Mouse (Mus musculus): Measurements from ENCODE around the gene Izumo4.

The Izumo4 gene

DNA sequence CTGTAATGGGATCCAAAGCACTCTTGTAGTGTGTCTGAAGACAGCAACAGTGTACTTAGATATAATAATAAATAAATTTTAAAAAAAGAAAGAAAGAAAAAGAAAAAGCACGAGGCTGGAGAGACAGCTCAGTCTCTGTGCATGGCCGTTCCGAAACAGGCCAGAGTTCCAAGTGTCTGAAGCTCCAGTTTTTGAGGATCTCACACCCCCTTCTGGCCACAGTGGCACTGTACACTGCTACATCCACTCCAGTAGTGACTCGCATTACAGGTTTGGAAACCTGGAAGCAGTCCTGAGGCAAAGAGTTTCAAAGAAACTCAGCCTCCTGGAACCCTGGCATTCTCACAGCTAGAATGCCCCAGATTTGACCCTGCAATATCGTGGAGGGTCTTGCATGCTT, 14.1 kb upstream of the Izumo4 start:
- DNase-seq (ENCODE audit: low spot score): peak; percentile 52

DNA sequence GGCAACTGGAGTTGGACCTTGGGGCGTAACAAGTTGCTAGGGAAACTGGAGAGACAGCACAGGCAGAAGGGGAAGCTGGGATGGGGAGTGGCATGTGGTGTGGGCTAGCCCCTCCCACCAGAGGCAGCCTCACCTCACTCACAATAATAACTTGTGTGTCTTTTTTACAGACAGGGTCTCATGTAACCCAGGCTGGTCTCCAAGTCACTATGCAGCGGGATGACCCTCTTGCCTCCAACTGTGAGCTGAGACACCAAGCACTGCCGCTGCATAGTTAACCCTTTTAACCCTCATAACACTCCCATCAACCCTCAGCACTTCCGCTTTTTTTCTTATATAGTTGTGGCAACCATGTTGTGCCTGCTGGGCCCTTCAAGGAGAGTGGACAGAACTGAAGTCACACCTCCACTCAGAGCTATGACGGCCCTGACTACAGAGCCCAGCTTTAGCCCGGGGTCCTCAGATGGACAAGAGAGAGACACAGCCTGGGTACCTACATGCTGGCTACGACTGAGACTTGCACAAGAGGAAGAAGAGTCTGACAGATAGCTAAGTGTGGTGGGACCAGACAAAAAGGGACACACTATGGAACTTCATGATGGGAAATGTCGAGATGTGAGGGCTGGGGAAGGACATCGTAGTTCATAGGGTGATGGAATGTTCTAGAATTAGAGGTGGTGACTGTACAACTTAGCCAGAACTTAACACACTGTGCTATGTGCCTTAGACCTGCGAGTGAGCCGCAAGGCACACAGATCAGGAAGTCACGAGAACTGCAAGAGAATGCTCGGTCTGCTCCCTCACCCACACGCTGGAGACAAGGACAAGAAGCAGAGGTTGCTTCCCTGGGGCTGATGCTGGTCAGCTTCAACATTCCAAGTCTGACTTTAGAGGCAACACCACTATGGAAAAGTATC, 9.5 kb upstream of the Izumo4 start:
- no peak for DNase-seq (ENCODE audit: low spot score)

DNA sequence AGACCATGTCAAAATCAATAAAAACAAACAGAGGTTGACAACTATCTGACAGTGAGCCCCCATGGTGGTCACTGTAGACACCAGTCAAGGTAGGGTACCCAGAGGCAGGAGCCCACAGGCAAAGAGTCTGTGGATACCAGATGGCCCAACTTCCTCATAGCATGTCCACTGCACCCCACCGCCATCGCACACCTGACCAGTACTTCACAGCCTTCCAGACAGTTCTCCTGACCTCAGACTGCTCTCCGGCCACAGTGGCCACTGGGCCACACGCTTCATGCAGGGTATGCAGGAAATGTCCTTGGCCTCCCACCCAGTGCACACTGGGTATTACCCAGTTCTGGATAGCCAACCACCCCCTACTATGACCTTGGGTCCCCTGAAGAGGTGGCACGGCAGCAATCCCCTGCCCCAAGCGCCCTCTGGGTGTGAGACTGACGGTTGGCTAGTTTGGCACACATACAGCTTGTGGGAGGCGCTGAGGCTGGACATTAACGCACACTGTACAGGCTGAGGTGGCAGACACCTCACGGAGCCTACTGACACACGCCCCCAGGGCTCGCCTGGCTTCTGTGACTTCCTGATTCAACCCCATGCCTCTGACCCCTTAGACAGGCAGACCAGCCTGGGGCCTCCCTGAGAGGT, 8.5 kb upstream of the Izumo4 start:
- no peak for DNase-seq (ENCODE audit: low spot score)

DNA sequence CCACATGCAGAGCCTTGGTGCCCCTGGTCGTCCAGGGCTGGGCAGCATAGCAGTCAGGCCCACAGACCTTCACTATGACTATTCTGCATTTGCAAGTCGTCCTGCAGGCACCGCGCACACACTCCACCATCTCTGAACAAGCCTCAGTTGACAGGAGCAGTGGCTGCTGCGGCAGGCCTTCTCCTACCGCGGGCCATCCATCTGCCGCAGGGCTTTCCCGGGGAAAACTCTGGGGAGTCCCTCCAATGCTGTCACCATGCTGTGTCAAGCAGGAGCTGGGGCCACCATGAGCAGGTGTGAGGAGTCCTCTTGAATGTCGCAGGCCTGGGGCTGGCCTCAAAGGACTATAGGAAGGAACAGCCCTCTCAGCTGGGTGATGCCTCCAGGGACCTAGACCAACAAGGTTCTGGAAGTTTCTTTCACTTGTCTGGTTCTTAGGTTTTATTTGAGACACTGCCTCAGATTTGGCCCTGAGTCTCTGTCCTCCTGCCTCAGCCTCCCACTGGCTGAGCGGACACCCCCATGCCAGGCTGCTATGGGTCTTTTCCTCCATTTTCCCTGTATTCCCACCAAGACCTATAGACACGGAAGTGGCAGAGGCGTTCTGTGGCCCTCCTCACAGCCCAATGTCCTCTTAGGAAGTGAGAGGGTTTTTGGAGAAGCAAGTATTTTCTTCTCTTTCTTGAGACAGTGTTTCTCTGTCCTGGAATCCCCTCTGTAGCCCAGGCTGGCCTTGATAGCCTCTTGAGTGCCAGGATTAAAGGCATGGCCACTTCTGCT, 7.6 kb upstream of the Izumo4 start:
- no peak for DNase-seq (ENCODE audit: low spot score)

DNA sequence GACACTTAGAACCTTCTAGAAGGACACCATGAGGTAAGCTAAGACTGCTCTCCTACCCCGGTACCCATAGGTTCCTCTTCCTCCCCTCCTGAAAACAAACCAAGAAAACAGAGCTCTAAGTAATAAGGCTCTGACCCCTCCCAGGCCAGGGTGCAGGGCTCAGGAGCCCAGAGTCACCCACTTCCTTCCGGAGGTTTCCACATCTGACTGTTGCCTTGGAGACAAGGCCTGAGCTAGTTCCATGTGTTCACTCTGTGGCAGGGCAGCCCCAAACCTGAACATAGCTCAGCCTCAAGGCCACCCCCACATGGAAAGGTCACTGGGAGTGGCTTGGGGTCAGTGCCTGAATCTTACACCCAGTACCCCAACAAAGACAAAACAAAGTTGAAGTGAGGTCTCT, 6.8 kb upstream of the Izumo4 start:
- DNase-seq (ENCODE audit: low spot score): no peak

DNA sequence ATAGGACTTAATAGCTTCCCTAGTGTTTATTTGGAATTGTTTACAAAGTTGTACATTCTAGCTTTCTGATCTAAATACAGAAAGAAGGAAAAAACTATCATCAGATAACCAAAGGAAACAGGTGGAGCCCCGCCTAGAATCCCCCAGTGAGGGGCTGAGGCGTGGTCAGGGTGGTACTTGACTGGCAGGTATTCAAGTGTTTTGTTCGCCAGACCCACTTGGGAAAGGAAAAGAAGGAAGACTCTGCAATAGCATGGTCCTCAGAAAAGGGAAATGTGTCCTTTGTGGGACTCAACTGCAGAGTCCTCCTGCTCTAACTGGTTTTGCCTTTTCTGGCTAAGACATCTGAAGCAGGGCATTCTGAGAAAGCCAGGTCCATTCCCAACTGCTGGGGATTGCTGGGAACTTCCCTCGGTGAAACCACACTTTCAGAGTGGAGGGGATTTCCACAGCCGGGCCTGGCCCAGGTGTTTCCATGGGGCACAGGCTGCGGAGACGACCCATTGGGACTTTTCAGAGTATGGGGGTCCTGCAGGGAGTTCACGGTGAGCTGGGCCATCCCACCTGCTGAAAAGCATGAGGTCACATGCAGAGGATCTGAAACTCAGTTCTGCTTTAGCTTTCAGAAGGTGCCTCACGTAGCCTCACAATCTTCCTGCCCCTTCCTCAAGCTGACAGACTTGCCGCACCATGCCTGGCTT, 6.0 kb upstream of the Izumo4 start:
- no peak for DNase-seq (ENCODE audit: low spot score)

DNA sequence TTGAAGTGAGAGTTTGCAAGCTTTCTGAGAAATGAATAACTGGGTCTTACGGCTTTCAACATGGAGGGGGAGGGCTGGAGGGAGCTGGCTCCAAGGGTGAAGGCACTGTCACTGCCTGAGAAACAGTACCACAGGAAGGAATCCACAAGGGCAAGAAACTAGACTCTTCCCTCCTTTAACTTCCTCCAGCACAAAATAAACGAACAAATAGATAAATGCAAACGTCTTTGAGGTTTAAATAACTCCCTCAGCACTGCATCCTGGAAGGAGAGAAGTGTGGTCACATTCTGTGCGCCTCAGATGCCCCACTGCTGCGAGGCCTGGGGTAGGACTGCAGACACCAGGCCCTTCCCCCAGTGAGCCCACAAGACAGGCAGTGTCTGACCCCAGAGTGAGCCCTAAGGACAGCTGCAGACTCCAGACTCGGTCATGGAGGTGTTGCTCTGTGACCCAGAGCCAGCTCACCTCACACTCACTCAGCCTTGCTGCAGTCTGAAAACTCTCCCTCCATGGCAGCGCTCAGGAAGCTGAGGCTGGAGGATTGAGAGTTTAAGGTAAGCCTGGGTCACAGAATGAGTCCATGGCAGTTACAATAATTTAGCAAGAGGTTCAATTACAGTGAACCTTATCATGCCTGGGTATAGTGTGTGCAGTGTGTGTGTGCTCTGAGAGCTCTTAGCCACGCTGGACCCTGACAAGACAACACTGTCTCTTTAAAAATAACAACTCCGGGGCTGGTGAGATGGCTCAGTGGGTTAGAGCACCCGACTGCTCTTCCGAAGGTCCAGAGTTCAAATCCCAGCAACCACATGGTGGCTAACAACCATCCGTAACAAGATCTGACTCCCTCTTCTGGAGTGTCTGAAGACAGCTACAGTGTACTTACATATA, 5.2 kb upstream of the Izumo4 start:
- no peak for DNase-seq (ENCODE audit: low spot score)

DNA sequence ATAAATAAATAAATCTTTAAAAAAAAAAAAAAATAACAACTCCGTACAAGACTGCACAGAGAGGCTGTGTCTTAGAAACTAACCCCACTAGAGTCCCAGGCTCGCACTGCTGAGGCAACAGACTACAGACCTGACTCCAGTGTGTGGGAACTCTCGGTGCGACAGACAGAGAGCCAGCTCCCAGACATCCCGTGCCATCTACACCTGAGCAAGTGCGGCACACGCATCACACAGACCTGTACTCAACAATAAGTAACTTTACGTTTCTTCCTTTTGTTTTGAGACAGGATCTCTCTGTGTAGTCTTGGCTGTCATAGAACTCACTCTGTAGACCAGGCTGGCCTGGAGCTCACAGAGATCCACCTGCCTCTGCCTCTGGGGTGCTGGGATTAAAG, 4.6 kb upstream of the Izumo4 start:
- DNase-seq (ENCODE audit: low spot score): no peak

DNA sequence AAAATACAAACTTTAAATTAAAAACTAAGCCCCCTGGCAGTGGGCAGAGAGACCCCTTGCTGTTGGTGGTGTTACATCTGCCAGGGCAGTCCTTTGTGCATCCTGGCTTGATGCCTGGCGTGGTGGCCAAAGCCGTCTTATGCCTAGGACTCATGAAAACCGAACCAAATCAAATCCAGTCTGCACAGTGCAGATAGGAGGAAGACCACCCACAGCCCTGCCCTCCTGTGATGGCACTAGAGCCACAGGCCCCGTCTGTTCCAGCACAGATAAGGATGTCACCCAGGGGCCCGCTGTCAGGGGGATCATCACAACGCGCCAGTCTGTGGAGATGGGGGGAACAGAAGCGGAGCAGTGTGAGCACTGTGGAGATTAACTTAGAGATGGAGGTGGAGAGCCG, 4.2 kb upstream of the Izumo4 start:
- no peak for DNase-seq (ENCODE audit: low spot score)

DNA sequence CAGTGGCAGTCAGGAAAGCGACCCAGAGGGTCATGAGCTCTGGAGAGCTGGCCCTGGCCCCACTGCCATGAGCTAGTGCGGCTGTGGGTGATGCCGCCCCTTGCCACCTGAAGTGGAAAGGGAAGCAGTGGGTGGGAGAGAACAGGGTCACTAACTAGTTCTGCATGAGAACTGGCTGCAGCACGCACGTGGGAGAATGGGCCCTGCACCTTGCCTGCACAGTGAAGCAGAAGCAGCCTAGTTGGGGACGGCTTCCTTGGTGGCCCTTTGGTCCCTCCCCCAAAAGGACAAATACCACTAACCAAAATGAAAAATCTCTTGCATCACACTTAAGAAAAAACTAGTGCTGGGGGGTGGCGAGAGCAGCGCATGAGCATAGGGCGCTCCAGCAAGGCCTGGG, 3.4 kb upstream of the Izumo4 start:
- no peak for DNase-seq (ENCODE audit: low spot score)

DNA sequence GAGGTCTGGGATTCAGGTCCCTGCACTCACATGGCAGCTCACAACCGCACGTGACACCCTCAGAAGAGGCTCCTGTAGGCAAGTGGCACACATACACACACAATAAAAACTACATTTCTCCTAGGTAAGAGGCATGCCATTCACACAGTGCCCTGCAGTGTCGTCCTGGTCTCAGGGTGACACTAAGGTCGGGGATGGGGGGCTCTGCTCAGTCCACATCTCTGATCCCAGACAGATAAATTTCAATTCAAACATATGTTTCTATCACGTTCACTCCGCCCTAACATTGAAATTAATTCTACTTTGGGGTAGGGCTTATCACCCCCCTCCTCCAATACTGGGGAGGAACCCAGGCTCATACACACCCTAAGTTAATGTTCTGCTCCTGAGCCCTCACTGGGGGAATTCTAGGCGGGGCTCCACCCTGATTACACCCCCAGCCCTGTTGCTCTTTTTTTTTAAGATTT, 1.9 kb upstream of the Izumo4 start:
- DNase-seq (ENCODE audit: low spot score): no peak

DNA sequence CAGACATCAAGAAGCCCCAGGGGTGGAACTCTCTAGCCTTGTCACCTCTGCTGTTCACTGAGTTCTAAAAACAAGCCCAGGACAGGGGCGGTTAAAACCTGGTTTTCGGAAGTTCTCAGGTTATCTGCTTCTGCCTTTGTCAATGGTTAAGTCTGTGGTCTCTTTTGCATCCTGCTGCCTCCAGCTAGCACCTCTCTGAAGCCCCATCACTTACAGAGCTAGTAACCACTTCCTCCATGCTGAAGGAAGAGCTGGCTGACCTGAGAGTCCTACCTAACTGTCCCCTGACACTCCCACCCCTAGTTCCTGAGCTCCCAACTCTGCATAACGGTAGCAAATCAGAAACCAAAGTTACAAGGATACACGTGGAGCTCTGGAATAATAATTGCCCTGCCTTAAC, 1.3 kb upstream of the Izumo4 start:
- DNase-seq (ENCODE audit: low spot score): no peak

DNA sequence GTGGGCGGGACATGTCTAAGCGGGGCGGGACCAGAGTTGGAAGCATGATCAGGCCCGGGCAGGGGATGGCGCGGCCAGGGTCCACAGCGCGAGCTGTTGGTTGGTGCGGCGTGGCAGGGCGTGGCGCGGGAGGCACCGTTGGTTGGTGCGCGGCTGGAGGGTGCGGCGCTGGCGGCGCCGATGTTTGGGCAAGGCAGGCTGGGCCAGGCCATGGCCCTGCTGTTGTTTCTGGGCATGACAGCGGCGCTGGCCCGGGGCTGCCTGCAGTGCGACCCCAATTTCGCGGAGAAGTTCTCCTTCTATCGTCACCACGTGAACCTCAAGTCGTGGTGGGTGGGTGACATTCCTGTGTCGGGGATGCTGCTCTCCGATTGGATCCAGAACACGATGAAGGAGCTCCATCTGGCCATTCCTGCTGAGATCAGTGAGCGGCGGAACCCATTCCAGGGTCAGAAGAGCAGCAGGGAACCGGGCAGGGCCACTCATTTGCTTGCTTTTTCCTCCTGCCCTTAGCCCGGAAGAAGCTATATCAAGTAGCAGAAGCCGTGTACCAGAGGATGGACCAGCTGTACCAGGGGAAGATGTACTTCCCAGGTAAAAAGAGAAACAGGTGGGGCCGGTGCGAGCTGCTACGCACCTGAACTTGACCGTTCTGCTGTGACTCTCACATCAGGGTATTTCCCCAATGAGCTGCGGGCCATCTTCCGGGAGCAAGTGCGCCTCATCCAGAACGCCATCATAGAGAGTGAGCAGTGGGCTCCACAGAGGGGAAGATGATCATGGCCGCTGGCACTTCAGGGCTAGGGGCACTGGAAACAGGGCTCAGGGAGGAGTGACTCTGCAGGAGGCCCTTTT, 779 bp downstream of the Izumo4 start:
- peak; percentile 86 for DNase-seq (ENCODE audit: low spot score)

DNA sequence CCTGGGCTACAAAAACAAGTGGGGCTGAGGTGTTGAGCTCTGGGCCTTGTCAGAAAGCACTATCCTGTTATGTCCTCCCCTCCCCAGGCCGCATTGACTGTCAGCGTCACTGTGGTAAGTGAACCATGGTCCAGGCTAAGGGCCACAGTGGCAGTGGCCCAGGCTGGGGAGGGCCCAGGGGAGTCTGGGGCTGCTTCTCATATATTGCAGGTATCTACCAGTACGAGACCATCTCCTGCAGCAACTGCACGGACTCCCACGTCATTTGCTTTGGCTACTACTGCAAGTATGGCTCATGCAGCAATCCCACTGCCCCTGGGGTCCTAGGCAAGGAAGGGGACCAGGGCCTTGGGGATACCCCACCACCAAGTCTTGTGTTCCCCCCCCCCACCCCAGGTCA, 1.7 kb downstream of the Izumo4 start:
- no peak for DNase-seq (ENCODE audit: low spot score)

DNA sequence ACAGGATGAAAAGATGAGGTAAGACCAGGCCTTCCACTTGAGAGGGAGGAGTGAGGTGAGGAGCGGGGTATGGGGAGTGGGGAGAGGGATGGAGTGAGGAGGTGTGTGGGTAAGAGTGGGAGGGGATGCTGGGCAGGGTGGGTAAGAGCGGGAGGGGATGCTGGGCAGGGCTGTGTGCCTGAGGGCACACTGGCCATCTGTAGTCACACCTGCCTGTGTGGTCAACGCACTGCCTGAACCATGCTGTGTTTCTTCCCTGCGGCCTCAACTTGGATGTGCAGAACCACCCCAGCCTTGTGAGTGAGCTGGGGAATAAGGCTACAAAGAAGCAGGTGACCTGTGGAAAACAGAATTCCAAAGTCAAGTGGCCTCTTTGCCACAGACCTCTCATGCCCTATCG, 2.4 kb downstream of the Izumo4 start:
- DNase-seq (ENCODE audit: low spot score): no peak

DNA sequence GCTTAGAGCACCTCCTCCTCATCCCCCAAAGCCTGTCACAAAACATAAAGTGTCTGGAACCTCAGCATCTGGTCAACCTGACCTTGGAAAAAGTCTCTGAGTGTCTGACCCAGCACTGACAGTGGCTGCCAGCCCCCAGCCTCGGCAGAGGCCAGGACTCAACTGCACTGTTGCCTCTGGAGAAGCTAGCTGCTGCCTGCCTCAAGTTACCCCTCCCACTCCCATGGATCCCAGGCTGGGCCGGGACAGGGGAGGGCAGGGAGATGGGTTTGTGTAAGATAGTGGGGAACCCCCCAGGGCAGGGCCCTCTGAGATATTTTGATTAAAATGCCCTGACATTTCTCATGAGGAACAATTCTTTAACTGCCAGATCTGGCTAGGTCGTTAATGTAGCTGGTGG, 3.0 kb downstream of the Izumo4 start:
- DNase-seq (ENCODE audit: low spot score): no peak

DNA sequence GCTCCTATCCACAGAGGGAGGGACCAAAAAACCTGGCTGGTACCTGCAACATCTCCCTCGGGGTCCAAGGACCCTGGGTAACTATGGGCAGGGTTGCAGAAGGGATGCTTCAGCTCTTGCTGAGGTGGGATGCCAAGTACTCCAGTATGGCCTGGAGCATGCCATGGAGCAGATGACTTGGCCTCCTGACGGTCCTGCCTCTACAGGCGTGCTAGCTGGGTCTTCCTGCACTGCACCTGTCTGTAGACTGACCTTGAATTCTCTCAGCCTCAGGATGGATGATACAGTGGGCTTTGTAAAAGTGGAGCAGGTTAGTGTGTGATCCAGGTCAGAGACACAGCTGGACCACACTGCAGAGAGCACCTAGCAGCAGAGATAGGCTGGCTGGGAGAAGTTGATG, 3.5 kb downstream of the Izumo4 start:
- DNase-seq (ENCODE audit: low spot score): no peak

DNA sequence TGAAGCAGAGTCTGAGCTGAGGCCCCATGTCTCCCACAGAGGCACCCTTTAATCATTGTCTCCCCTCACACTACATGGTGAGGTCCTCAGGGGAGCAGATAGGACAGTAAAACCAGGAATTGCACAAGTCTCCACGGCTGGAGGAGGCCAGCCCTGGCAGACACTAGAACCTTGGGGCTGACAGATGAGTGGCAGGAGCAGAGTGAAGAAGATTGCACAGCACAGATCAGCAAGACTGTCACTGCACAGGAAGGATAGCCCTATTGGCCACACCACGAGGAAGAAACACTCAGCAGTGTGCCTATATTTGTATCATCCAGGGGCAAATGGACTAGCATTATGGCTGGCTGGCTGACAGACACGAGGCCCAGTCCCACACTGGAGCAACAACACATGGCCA, 8.8 kb downstream of the Izumo4 start:
- DNase-seq (ENCODE audit: low spot score): no peak

DNA sequence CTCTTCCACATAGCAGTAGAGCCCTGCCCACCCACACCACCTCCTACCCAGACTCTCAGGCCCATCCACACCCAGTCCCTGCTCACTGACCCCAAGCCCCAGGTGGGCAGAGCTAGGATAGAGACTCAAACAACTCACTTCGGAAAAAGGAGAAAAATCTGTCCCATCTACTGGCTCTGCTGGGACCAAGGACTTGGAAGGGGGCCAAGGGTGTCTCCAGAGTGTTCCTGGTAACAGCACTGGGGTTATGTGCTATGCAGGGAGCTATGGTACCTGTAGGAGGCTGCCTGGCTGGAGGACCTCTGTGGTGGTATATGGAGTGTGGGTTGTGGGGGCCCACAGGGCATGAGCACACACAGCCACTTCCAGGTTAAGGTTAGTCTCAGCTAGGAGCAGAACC, 15.3 kb downstream of the Izumo4 start:
- DNase-seq (ENCODE audit: low spot score): no peak
